Mouse (Mus musculus): ENCODE results near the gene Naa38. TPM values are rescaled to one million over a fixed set of nuclear protein-coding genes. Genes with fewer than 3 reads are reported as not detected.

Gene Naa38
- polyA plus RNA-seq, 1 experiment from 2014 or later: 105 TPM

- H3K4me3 ChIP-seq (ENCODE audit: low read depth, low read length): no peak overlapping the region
- H3K4me2 ChIP-seq (ENCODE audit: low read depth, low read length, severe bottlenecking): no peak overlapping the region
- DNase-seq (ENCODE audit: low spot score): no peak
- 88% methylated on average over 12 of the region's 12 CpGs for WGBS
- ATAC-seq (replicated peaks; ENCODE audit: low FRiP score): no peak
- H3K36me3 ChIP-seq (ENCODE audit: control insufficient read depth, insufficient read depth, low read length): peaks cover 38% of the 10 kb centered on the region
- H3K27me3 ChIP-seq (ENCODE audit: control insufficient read depth, insufficient read depth, low read length): peaks cover 2% of the 10 kb centered on the region; the same call in 1 of the 2 replicates
- no peaks in the 10 kb centered on the region for H3K9me3 ChIP-seq (ENCODE audit: control insufficient read depth, low read length)
- no peak overlapping the region for H3K9ac ChIP-seq (ENCODE audit: low read length)
- H3K27ac ChIP-seq (ENCODE audit: low read depth, low read length): no peak overlapping the region
- H3K4me1 ChIP-seq (replicated peaks; ENCODE audit: control insufficient read depth, insufficient read depth, low read length): peaks cover 26% of the 10 kb centered on the region
Observed at GRCm38 (mm10) chr11:69401987-69402386, 6.7 kb downstream of the Naa38 start.

GRCm38 (mm10) chr11:69403691-69404594 lies 8.7 kb downstream of the Naa38 start:
- Histone ChIP-seq H3K27me3 (ENCODE audit: control insufficient read depth, insufficient read depth, low read length) (peaks cover 2% of the 10 kb centered on the region; the same call in 1 of the 2 replicates), H3K4me1 (replicated peaks; ENCODE audit: control insufficient read depth, insufficient read depth, low read length) (peaks cover 19% of the 10 kb centered on the region)

GRCm38 (mm10) chr11:69404595-69405396 lies 9.5 kb downstream of the Naa38 start:
- H3K4me3 ChIP-seq (ENCODE audit: low read depth, low read length): no peak overlapping the region
- H3K36me3 ChIP-seq (ENCODE audit: control insufficient read depth, insufficient read depth, low read length): peaks cover 43% of the 10 kb centered on the region
- no peaks in the 10 kb centered on the region for H3K9me3 ChIP-seq (ENCODE audit: control insufficient read depth, low read length)
- H3K4me2 ChIP-seq (ENCODE audit: low read depth, low read length, severe bottlenecking): no peak overlapping the region
- H3K9ac ChIP-seq (ENCODE audit: low read length): no peak overlapping the region
- no peak overlapping the region for H3K27ac ChIP-seq (ENCODE audit: low read depth, low read length)
- WGBS: 92% methylated on average over 24 of the region's 24 CpGs
- peaks cover 2% of the 10 kb centered on the region; the same call in 1 of the 2 replicates for H3K27me3 ChIP-seq (ENCODE audit: control insufficient read depth, insufficient read depth, low read length)
- no peak for ATAC-seq (replicated peaks; ENCODE audit: low FRiP score)
- H3K4me1 ChIP-seq (replicated peaks; ENCODE audit: control insufficient read depth, insufficient read depth, low read length): peaks cover 14% of the 10 kb centered on the region
- peak; percentile 52 for DNase-seq (ENCODE audit: low spot score)

More at GRCm38 (mm10) chr11:69403691-69404594, 8.7 kb downstream of the Naa38 start:
- Histone ChIP-seq H3K4me2 (ENCODE audit: low read depth, low read length, severe bottlenecking) (no peak overlapping the region), H3K36me3 (ENCODE audit: control insufficient read depth, insufficient read depth, low read length) (peaks cover 43% of the 10 kb centered on the region), H3K9me3 (ENCODE audit: control insufficient read depth, low read length) (no peaks in the 10 kb centered on the region), H3K9ac (ENCODE audit: low read length) (no peak overlapping the region), H3K4me3 (ENCODE audit: low read depth, low read length) (no peak overlapping the region), H3K27ac (ENCODE audit: low read depth, low read length) (no peak overlapping the region)
- DNase-seq (ENCODE audit: low spot score): peak; percentile 53
- ATAC-seq (replicated peaks; ENCODE audit: low FRiP score): no peak
- 89% methylated on average over 37 of the region's 38 CpGs for WGBS

GRCm38 (mm10) chr11:69405397-69406200 lies 10.3 kb downstream of the Naa38 start:
- H3K27me3 ChIP-seq (ENCODE audit: control insufficient read depth, insufficient read depth, low read length): no peaks in the 10 kb centered on the region; the same call in 1 of the 2 replicates
- H3K9me3 ChIP-seq (ENCODE audit: control insufficient read depth, low read length): no peaks in the 10 kb centered on the region
- H3K27ac ChIP-seq (ENCODE audit: low read depth, low read length): no peak overlapping the region
- peaks cover 12% of the 10 kb centered on the region for H3K4me1 ChIP-seq (replicated peaks; ENCODE audit: control insufficient read depth, insufficient read depth, low read length)
- H3K4me2 ChIP-seq (ENCODE audit: low read depth, low read length, severe bottlenecking): no peak overlapping the region
- H3K4me3 ChIP-seq (ENCODE audit: low read depth, low read length): no peak overlapping the region
- no peak for ATAC-seq (replicated peaks; ENCODE audit: low FRiP score)
- DNase-seq (ENCODE audit: low spot score): peak; percentile 56
- peaks cover 38% of the 10 kb centered on the region for H3K36me3 ChIP-seq (ENCODE audit: control insufficient read depth, insufficient read depth, low read length)
- 89% methylated on average over 22 of the region's 24 CpGs for WGBS
- no peak overlapping the region for H3K9ac ChIP-seq (ENCODE audit: low read length)

GRCm38 (mm10) chr11:69406282-69406681 lies 11.0 kb downstream of the Naa38 start:
- 92% methylated on average over 19 of the region's 19 CpGs for WGBS
- Histone ChIP-seq H3K27ac (ENCODE audit: low read depth, low read length) (no peak overlapping the region), H3K9ac (ENCODE audit: low read length) (no peak overlapping the region), H3K36me3 (ENCODE audit: control insufficient read depth, insufficient read depth, low read length) (peaks cover 31% of the 10 kb centered on the region), H3K27me3 (ENCODE audit: control insufficient read depth, insufficient read depth, low read length) (no peaks in the 10 kb centered on the region), H3K4me2 (ENCODE audit: low read depth, low read length, severe bottlenecking) (no peak overlapping the region), H3K4me3 (ENCODE audit: low read depth, low read length) (no peak overlapping the region), H3K4me1 (replicated peaks; ENCODE audit: control insufficient read depth, insufficient read depth, low read length) (peaks cover 12% of the 10 kb centered on the region), H3K9me3 (ENCODE audit: control insufficient read depth, low read length) (no peaks in the 10 kb centered on the region)
- no peak for DNase-seq (ENCODE audit: low spot score)
- no peak for ATAC-seq (replicated peaks; ENCODE audit: low FRiP score)

DNA sequence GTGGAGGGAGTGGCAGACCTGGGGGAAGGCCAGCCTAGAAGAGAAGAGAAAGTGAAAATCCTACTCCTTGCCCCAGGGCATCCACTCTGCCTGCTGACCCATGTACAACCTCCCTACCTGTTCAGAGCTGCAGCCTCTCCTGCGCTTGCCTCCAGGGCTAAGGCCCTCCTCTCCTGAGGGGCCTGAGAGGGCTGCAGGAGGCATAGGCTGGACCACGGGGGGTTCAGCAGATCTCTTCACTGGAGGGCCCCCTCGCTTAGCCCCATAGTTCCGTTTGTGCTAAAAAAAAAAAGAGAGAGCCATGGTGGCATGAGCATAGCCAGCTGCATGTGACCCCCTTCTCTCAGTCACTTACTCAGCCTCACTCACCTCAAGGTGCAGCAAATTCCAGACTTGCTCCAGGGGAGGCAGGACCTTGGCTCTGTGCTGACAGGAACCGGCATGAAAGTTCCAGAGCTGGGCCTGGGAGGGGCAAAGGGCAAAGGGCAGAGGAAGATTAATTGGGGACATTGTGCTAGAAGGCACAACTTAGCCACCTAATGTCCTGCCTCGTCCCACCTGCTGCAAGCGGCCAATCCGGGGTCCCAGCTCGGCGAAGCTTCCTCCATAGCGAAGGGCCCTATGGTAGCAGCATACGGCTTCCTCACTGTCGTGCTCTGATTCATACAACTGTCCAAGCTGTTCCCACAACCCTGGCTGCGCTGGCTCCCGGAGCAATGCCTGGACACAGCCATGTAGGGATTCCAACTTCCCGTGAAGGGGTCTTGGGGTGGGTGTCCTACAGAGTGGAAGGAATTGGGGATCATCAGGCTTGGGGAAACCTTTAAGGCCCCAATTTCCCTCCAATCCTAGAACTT lies 11.8 kb downstream of the Naa38 start:
- Histone ChIP-seq H3K4me3 (ENCODE audit: low read depth, low read length) (no peak overlapping the region), H3K27me3 (ENCODE audit: control insufficient read depth, insufficient read depth, low read length) (no peaks in the 10 kb centered on the region), H3K27ac (ENCODE audit: low read depth, low read length) (no peak overlapping the region), H3K4me1 (replicated peaks; ENCODE audit: control insufficient read depth, insufficient read depth, low read length) (peaks cover 12% of the 10 kb centered on the region), H3K9me3 (ENCODE audit: control insufficient read depth, low read length) (no peaks in the 10 kb centered on the region), H3K36me3 (ENCODE audit: control insufficient read depth, insufficient read depth, low read length) (peaks cover 31% of the 10 kb centered on the region), H3K9ac (ENCODE audit: low read length) (no peak overlapping the region), H3K4me2 (ENCODE audit: low read depth, low read length, severe bottlenecking) (no peak overlapping the region)
- WGBS: 92% methylated on average over 16 of the region's 16 CpGs
- DNase-seq (ENCODE audit: low spot score): no peak
- no peak for ATAC-seq (replicated peaks; ENCODE audit: low FRiP score)

DNA sequence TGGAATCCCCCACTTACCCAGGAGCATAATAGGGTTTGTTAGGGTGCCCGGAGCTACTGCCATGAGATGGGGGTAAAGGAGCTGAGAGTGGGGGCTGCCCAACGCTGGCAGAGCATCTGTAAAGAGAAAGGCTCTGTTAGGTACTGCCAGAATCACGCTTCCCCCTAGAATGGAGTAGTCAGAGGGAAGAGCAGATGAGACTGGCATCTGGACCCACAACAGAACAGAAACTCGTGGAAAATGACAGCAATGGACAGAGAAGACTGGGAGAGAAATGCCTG lies 12.4 kb downstream of the Naa38 start:
- Histone ChIP-seq H3K4me2 (ENCODE audit: low read depth, low read length, severe bottlenecking) (no peak overlapping the region), H3K27ac (ENCODE audit: low read depth, low read length) (no peak overlapping the region), H3K4me1 (replicated peaks; ENCODE audit: control insufficient read depth, insufficient read depth, low read length) (peaks cover 18% of the 10 kb centered on the region), H3K4me3 (ENCODE audit: low read depth, low read length) (no peak overlapping the region), H3K9me3 (ENCODE audit: control insufficient read depth, low read length) (no peaks in the 10 kb centered on the region), H3K36me3 (ENCODE audit: control insufficient read depth, insufficient read depth, low read length) (peaks cover 34% of the 10 kb centered on the region), H3K9ac (ENCODE audit: low read length) (no peak overlapping the region), H3K27me3 (ENCODE audit: control insufficient read depth, insufficient read depth, low read length) (no peaks in the 10 kb centered on the region)
- WGBS: 90% methylated on average over 4 of the region's 4 CpGs
- ATAC-seq (replicated peaks; ENCODE audit: low FRiP score) (no peak), DNase-seq (ENCODE audit: low spot score) (no peak)
